Mouse (Mus musculus) liver, postnatal 0 days (tissue): ENCODE measurements at regions not wholly inside any gene's neighbourhood (a gene's known extent, or its start where the extent isn't known, plus 50 kb on each side); places are given as distances from the start of the nearest gene placed in this dataset.

ENCODE experiments used
- ATAC-seq: fragments of 200-750 bp; cut with Nextera tagmentation; 2 replicates; pipeline ENCODE4 v1.8.0; 2017; ENCODE audit warnings: mild to moderate bottlenecking, moderate library complexity
- DNase-seq: peaks from one replicate; pipeline ENCODE4 v3.0.0-alpha.2; 2016
- H3K27ac ChIP-seq: fragments of 300-500 bp; sonication (generic); 2 replicates; pipeline ENCODE4 v1.5.1; 2014; ENCODE audit warnings: antibody characterized with exemption, moderate library complexity, mild to moderate bottlenecking, low read depth
- H3K27me3 ChIP-seq: fragments of 300-500 bp; sonication (generic); 2 replicates; pipeline ENCODE4 v1.6.1; 2014; ENCODE audit warnings: low read length, control low read depth, mixed read lengths; ENCODE audit not compliant: insufficient read depth
- H3K36me3 ChIP-seq: fragments of 300-500 bp; sonication (generic); replicated peaks from 2 replicates; pipeline ENCODE4 v1.6.1; 2014; ENCODE audit warnings: mild to moderate bottlenecking, control low read depth, low read length, moderate library complexity, mixed read lengths; ENCODE audit not compliant: insufficient read depth
- H3K4me1 ChIP-seq: fragments of 300-500 bp; sonication (generic); 2 replicates; pipeline ENCODE4 v1.6.1; 2014; ENCODE audit warnings: antibody characterized with exemption, mild to moderate bottlenecking, control low read depth; ENCODE audit not compliant: insufficient read depth
- H3K4me2 ChIP-seq: fragments of 300-500 bp; sonication (generic); 2 replicates; pipeline ENCODE4 v1.6.1; 2014; ENCODE audit warnings: low read depth, mild to moderate bottlenecking, low read length, moderate library complexity, mixed read lengths
- H3K4me3 ChIP-seq: fragments of 300-500 bp; sonication (generic); 2 replicates; pipeline ENCODE4 v1.5.1; 2014; ENCODE audit warnings: low read depth, low read length
- H3K9ac ChIP-seq: fragments of 300-500 bp; sonication (generic); replicated peaks from 2 replicates; pipeline ENCODE4 v1.6.1; 2014; ENCODE audit warnings: mild to moderate bottlenecking, moderate library complexity
- H3K9me3 ChIP-seq: fragments of 300-500 bp; sonication (generic); 2 replicates; pipeline ENCODE4 v1.6.1; 2016; ENCODE audit warnings: mild to moderate bottlenecking, control low read depth, low read length, mixed read lengths
- CTCF ChIP-seq: sonication (generic); IDR thresholded peaks from 2 replicates; pipeline ENCODE4 v1.5.1; 2016; ENCODE audit warnings: antibody characterized with exemption, low read depth
- EP300 ChIP-seq: IDR thresholded peaks from 2 replicates; pipeline ENCODE4 v1.6.1; 2016; ENCODE audit warnings: antibody characterized with exemption, low read depth, mild to moderate bottlenecking
- WGBS: fragments of 180-500 bp; shearing (Covaris S2); extraction: QIAGEN DNeasy Blood & Tissue Kit; methylation state at CpG from one replicate; pipeline ENCODE4 v1.1.7; 2014; ENCODE audit not compliant: insufficient replicate concordance; 5-methylcytosine and 5-hydroxymethylcytosine counted together

DNA sequence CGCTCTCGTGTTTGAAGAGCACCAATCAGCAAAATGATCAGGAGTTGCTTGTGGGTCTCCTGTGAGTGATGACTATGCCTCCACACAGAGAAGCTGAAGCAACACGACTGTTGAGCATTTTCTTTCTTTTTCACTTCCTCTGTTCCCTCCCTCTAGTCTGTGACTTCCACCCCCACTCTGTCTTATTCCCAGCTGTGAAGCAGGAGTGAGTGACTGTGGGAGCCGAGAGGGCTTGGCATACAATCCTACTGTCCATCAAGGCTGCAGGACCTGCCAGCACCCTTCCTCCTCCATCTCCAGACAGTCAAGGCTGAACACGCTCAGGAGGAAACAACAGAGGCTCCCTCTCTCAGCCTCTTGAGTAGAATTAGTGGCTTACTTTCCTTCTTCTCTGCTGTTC, 401.3 kb downstream of the Plcl1 start:
- Histone ChIP-seq H3K27ac (0 out of 2 replicates have a peak overlapping the region, but pooled peaks have one; percentile 24), H3K36me3 (no peaks in the 10 kb centered on the region)

GRCm38 (mm10) chr1:55808724-55809519, 403.2 kb downstream of the Plcl1 start:
- DNase-seq (no peak), ATAC-seq (no peak)
- Histone ChIP-seq H3K4me3 (no peak overlapping the region), H3K9me3 (no peaks in the 10 kb centered on the region), H3K27ac (no peak overlapping the region), H3K27me3 (no peaks in the 10 kb centered on the region), H3K9ac (no peak overlapping the region), H3K4me1 (no peaks in the 10 kb centered on the region), H3K4me2 (no peak overlapping the region), H3K36me3 (no peaks in the 10 kb centered on the region)
- 46% methylated on average over 7 of the region's 7 CpGs for WGBS
- TF ChIP-seq EP300 (no peak), CTCF (no peak)

More for the DNA sequence above, 401.3 kb downstream of the Plcl1 start:
- Histone ChIP-seq H3K4me1 (no peaks in the 10 kb centered on the region), H3K4me2 (no peak overlapping the region), H3K9ac (no peak overlapping the region), H3K27me3 (no peaks in the 10 kb centered on the region), H3K4me3 (no peak overlapping the region), H3K9me3 (no peaks in the 10 kb centered on the region)
- 32% methylated on average over 5 of the region's 5 CpGs for WGBS
- no peak for TF ChIP-seq EP300
- no peak for TF ChIP-seq CTCF
- ATAC-seq = no peak
- DNase-seq = no peak

GRCm38 (mm10) chr1:55812486-55812885, 406.8 kb downstream of the Plcl1 start:
- WGBS = 19% methylated on average over 1 of the region's 1 CpGs
- ATAC-seq = no peak

DNA sequence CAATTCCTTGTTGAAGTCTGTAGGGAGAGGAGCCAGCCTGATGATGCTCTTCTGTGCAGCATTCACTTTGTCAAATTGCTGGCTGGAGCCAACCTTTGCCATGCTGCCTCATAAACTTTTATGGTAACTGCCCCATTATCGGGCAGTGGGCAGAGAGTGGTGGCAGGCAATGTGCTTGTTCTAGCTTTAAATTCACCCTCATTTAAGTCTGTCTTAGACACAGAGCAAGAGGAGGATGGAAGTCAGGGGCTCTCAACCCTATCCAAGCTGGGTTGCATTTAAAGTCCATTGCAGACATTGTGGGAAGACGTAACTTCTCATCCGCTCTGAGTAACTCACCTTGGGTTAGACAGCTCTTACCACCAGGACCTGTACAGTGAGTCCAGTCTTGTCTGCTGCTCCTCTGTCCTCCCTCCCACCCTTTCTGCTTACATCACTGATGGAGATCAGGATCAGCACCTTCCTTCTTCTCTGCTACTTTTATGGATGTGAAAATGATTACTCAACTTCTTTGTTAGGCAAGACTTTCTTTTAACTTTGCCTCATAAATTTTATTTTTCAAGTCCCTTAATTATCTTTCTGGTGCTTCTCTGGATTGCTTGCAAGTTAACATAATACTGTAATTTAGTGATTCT, 415.3 kb downstream of the Plcl1 start:
- Histone ChIP-seq H3K27ac (no peak overlapping the region), H3K36me3 (no peaks in the 10 kb centered on the region), H3K4me2 (no peak overlapping the region), H3K27me3 (no peaks in the 10 kb centered on the region), H3K4me1 (no peaks in the 10 kb centered on the region), H3K9ac (no peak overlapping the region), H3K9me3 (no peaks in the 10 kb centered on the region), H3K4me3 (no peak overlapping the region)
- DNase-seq = no peak
- WGBS = 83% methylated on average over 3 of the region's 3 CpGs
- no peak for ATAC-seq
- no peak for TF ChIP-seq EP300
- TF ChIP-seq CTCF = no peak

More at GRCm38 (mm10) chr1:55812486-55812885, 406.8 kb downstream of the Plcl1 start:
- no peak for DNase-seq
- Histone ChIP-seq H3K9ac (no peak overlapping the region), H3K9me3 (no peaks in the 10 kb centered on the region), H3K36me3 (no peaks in the 10 kb centered on the region), H3K4me3 (no peak overlapping the region), H3K27ac (no peak overlapping the region), H3K4me2 (no peak overlapping the region), H3K4me1 (no peaks in the 10 kb centered on the region), H3K27me3 (no peaks in the 10 kb centered on the region)
- TF ChIP-seq EP300 (no peak), CTCF (no peak)

DNA sequence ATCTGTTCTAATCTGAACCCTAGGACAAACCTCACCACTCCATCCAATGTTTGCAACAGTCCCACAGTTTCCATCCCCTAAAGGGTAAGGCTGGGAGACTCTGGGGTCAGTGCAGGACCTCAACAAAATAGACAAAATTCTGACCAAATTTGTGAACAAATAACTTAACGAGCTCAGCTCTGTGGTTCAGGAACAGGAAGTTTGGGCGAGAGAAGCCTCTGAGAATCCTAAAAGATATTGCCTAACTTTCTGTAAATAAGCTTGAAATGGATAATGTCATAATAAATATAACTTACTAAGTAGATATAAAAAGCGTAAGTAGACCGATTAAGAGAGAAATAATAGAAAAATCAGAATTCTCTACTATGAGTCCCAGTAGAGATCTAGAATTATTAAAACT, 416.9 kb downstream of the Plcl1 start:
- Histone ChIP-seq H3K9ac (no peak overlapping the region), H3K27ac (no peak overlapping the region), H3K36me3 (no peaks in the 10 kb centered on the region), H3K4me2 (no peak overlapping the region), H3K4me3 (no peak overlapping the region), H3K4me1 (no peaks in the 10 kb centered on the region), H3K27me3 (no peaks in the 10 kb centered on the region), H3K9me3 (no peaks in the 10 kb centered on the region)
- 45% methylated on average over 4 of the region's 4 CpGs for WGBS
- TF ChIP-seq EP300 = no peak
- no peak for TF ChIP-seq CTCF
- DNase-seq = no peak
- ATAC-seq = no peak

DNA sequence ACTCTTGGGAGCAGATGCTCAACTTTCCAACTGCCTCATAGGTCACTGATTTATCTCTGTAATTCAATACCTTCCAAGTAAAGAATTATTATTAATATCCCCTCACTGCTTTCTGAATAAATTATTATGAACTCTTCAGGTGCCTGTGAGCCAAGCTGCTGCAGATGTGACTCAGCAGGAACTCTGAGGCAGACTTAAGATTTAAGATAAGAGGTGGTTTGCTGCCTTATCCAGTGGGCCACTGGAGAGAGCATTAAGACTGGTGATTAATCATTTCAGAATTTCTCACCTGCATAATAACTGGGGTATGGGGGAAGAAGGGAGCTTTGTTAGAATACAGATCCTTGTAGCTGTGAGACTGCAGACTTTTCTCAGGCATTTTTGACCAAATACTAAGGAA, 421.5 kb downstream of the Plcl1 start:
- H3K4me2 ChIP-seq = no peak overlapping the region
- no peak overlapping the region for H3K27ac ChIP-seq
- H3K9me3 ChIP-seq = no peaks in the 10 kb centered on the region
- TF ChIP-seq EP300 = no peak
- no peak for TF ChIP-seq CTCF
- no peak overlapping the region for H3K9ac ChIP-seq
- DNase-seq = no peak
- H3K4me3 ChIP-seq = no peak overlapping the region
- no peaks in the 10 kb centered on the region for H3K4me1 ChIP-seq
- no peaks in the 10 kb centered on the region for H3K27me3 ChIP-seq
- ATAC-seq = no peak
- no peaks in the 10 kb centered on the region for H3K36me3 ChIP-seq
